Mouse (Mus musculus) v-Abl transformed pro-B cells (cell line): ENCODE measurements around the gene Calr4.

Source experiments
- in situ Hi-C, 2 experiments: fragments of 400-800 bp; cut with MboI; formaldehyde crosslinking; loops; one replicate each; pipeline ENCODE4 v1.15.1; 2025; ENCODE audit not compliant: unreplicated experiment in 2 of 2

Gene Calr4

GRCm38 (mm10) chr4:109267452-109267851 lies 33.2 kb downstream of the Calr4 start:
- in situ Hi-C loops = no loop called here

GRCm38 (mm10) chr4:109268903-109269302 lies 34.6 kb downstream of the Calr4 start:
- in situ Hi-C loops = no loop called here

- in situ Hi-C loops = no loop called here
Measured at GRCm38 (mm10) chr4:109271803-109272202, 37.5 kb downstream of the Calr4 start.

- in situ Hi-C loops = no loop called here
Measured at GRCm38 (mm10) chr4:109273586-109274240, 39.4 kb downstream of the Calr4 start.

- in situ Hi-C loops = no loop called here
Measured at GRCm38 (mm10) chr4:109279689-109280458, 45.6 kb downstream of the Calr4 start, which contains the start of gene Eps15. TSS of gene Eps15 (plus strand) at chr4:109280268.

GRCm38 (mm10) chr4:109280459-109281160 lies 46.3 kb downstream of the Calr4 start:
- in situ Hi-C loops = no loop called here

- in situ Hi-C loops = no loop called here
Measured at GRCm38 (mm10) chr4:109281161-109281560, 46.9 kb downstream of the Calr4 start.

GRCm38 (mm10) chr4:109281946-109282345 lies 47.7 kb downstream of the Calr4 start:
- in situ Hi-C loops = no loop called here

- in situ Hi-C loops = no loop called here
Measured at GRCm38 (mm10) chr4:109294629-109295028, 60.3 kb downstream of the Calr4 start.

- in situ Hi-C loops = no loop called here
Measured at GRCm38 (mm10) chr4:109296510-109296909, 62.2 kb downstream of the Calr4 start.

- in situ Hi-C loops = no loop called here
Measured at GRCm38 (mm10) chr4:109299136-109299535, 64.9 kb downstream of the Calr4 start.
